Mouse (Mus musculus): ENCODE data around the gene Wdr61. TPM values are rescaled to one million over a fixed set of nuclear protein-coding genes. Genes with fewer than 3 reads are reported as not detected.

Wdr61 gene
- total RNA-seq, 2 experiments from 2014 or later = 23.5 to 28.5 TPM

DNA sequence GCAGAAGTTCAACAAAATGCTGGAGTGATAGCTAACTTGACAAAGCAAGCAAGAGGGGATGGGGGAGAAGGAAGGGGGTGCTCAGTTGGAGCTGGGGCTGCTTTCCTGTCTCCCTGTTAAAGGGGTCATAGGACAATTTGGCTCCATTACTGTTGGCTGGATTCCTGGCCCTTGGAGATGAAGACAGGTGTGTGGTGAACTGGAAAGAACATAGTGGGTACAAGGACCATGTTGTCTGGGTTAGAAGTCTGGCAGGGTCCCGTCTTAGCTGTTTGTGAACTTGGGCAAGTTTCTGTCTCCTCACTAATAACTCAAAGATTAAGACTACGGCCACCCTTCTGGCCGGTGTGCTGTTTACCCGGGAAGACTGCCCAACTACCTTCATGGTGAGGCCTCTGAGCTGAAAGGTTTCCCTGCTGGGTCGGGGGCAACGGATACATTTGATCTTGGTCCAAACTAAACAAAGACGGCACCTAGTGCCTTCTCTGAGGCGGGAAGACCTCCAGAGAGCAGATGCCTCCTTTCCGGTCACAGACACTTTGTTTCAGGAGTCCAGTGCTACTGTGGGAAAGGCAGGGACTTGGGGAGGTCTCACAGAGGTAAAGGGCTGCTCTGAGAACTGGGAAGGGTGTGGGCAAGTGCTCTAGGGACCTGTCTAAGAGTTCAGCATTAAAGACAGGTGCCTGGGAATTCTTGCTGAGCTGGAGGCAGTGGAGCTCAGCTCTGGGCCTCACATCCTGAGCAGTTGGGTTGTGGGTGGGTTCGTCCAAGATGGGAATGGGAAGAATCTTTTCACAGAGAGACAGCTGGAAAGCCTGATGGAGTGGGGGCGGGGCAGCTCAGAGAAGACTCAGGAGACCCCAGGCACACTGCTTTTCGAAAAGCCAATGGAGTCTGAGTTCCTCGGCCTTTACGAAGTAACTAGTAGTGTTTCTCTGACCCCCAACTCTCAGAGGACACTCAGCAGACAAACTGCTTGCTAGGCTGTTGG lies 46.8 kb downstream of the Wdr61 start:
- no peak for ATAC-seq (replicated peaks; ENCODE audit: low FRiP score, poor library complexity, severe bottlenecking)

DNA sequence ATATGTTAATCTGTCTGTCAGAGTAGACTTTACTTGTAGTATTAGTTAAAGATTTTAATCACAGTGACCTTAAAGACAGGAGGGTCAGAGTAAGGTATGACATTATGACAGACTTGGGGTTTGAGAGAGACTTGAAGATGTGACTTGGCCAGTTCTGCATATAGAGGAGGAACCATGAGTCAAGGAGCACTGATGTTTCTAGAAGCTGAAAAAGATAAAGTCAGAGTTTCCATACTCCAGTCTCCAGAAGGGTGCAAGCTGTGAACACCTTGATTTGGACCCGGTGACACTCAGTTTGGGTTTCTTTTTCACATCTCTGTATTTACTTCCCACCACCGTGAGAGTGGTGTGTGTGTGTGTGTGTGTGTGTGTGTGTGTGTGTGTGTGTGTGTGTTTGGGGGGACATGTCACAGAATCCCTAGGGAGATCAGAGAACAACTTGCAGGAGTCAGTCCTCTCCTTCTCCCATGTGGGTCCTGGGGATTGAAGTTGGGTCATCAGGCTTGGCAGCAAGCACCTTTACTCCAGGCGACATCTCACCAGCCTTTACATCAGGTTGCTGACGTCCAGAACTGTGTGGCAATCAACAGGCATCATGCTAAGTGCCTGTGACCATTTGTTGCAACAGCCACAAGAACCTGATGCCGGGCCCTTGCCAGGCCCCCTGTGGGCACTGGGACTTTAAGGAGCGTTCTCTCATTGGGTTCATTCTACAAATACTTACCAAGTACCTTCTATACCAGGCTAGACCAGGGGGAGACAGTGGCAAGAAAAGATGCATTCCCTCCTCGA lies 50.3 kb downstream of the Wdr61 start:
- no peak for ATAC-seq (replicated peaks; ENCODE audit: low FRiP score, poor library complexity, severe bottlenecking)

DNA sequence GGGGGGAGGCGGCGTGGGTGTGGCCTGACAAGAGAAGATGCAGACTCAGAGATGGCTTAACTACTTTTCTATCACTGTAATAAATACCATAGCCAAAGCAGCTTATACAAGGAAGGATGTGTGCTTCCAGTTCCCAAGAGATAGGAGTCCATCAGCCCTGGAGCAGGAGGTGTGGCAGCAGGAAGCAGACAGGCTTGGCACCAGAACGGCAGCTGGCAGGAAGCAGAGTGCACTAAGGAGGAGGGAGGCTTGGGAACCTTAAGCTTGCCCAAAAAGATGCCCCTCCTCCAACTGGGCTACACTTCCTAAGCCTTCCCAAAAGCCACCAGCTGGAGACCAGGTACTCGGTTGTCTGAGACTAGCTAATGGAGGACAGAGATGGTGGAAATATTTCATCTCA lies 51.5 kb downstream of the Wdr61 start:
- no peak for ATAC-seq (replicated peaks; ENCODE audit: low FRiP score, poor library complexity, severe bottlenecking)

DNA sequence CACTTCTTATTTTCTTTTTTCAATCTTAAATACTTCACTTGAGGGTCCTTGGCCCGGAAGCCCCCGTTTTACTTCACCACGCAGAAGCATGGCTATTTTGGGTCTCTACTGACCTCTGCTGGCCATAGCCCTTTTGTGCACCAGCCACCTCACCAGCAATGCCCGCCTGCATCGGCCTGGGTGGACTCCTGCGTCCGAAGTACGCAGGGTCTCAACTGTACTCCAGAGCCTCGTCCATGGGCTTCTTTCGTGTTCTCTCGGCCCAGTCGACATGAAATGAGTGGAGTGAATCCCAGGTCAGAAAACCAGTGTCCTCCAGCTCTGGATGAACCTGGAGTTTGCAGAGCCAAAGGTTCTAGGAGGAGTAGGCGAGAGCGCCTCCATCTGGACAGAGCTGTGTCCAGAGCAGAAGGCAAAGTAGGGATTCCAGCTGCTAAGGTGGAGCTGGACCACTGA lies 57.8 kb downstream of the Wdr61 start:
- peak; percentile 91 for ATAC-seq (replicated peaks; ENCODE audit: low FRiP score, poor library complexity, severe bottlenecking)

DNA sequence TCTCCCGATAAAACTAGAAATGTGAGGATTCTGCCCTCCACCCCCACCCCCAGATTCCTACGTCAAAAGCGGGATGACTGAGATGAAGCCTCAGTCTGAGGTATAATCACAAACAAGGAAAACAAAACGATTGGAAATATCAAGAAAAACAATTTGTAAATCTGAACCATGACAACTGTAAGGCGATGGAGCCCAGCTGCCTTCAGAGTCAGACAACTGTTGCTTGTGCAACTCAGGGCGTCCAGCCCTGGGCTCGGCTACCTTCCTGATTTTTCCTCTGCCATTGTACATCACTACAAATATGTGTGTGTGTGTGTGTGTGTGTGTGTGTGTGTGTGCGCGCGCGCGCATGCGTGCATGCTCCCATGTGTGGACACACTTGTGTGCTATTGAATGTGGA lies 60.4 kb downstream of the Wdr61 start:
- no peak for ATAC-seq (replicated peaks; ENCODE audit: low FRiP score, poor library complexity, severe bottlenecking)

DNA sequence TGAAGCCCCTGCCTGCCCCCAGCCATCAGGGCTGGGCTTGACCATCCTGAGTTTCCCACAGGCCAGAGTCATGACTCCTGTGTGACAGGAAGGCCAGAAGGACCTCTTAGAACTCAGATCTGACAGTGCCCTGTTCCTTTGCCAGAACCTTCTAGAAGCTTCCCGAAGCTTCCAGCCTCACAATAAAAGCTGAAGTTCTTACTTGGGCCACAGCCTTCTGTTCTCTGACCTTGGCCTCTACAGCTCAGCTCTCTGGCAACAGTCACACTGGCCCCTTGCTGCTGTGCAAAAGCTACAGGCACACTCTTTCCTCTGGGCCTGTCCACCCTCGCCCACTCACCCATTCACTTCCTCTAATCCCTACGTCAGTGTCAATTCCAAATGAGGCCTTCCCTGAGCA lies 62.4 kb downstream of the Wdr61 start:
- no peak for ATAC-seq (replicated peaks; ENCODE audit: low FRiP score, poor library complexity, severe bottlenecking)

DNA sequence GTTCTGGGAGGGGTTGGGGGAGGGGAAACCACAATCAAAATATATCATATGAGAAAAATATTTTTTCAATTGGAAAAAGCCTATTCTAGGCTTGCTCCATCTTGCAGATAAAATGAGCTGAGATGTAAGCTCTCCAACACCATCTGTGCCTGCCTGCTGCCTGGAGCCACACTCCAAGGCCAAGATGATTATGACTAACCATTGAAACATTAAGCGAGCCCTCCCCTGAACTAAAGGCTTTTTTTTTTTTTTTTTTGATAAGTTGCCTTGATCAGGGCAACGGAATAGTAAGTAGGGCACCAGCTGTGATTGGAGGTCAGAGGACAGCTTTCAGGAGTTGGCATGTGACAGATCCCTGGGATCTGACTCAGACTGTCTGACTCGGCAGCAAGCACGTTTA lies 65.9 kb downstream of the Wdr61 start:
- no peak for ATAC-seq (replicated peaks; ENCODE audit: low FRiP score, poor library complexity, severe bottlenecking)

DNA sequence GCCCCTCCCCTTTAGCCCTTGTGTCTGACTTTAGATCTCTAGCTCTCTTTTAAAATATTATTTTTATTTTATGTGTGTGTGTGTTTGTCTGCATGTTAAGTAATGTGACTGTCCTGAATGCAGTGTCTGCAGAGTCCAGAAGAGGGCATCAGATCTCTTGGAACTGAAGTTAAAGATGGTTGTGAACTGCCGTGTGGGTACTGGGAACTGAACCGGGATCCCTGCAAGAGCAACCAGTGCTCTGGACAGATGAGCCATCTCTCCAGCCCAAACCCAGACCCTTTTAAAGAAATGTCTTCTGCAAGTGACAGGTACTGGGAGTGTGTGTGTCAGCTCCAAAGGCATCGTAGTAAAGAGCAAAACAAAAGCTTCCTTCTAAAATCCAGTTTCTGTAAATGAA lies 68.2 kb downstream of the Wdr61 start:
- no peak for ATAC-seq (replicated peaks; ENCODE audit: low FRiP score, poor library complexity, severe bottlenecking)

Other genes with a start within 250 kb of the Wdr61 start
- gene Dmxl2, start 232.9 kb downstream of the Wdr61 start, total RNA-seq (2015; ENCODE audit: low replicate concordance) = 4.7 and 10.5 TPM in 2 replicates
- gene Dmxl2, start 232.9 kb downstream of the Wdr61 start, total RNA-seq (2017; ENCODE audit: low replicate concordance) = 1.7 and 4.2 TPM in 2 replicates
- not detected in 2 replicates for gene Sh2d7, start 195.5 kb downstream of the Wdr61 start, total RNA-seq (2015; ENCODE audit: low replicate concordance)
- not detected in 2 replicates for gene Sh2d7, start 195.5 kb downstream of the Wdr61 start, total RNA-seq (2017; ENCODE audit: low replicate concordance)
- 3.6 TPM in 1 of 2 replicates, not detected in the other for gene Cib2, start 174.3 kb downstream of the Wdr61 start, total RNA-seq (2015; ENCODE audit: low replicate concordance)
- gene Cib2, start 174.3 kb downstream of the Wdr61 start, total RNA-seq (2017; ENCODE audit: low replicate concordance) = 0.15 and 3.7 TPM in 2 replicates
- 26.8 and 30.3 TPM in 2 replicates for gene Idh3a, start 148.2 kb downstream of the Wdr61 start, total RNA-seq (2015; ENCODE audit: low replicate concordance)
- gene Idh3a, start 148.2 kb downstream of the Wdr61 start, total RNA-seq (2017; ENCODE audit: low replicate concordance) = 15.4 and 19.7 TPM in 2 replicates
- gene Acsbg1, start 72.6 kb downstream of the Wdr61 start, total RNA-seq (2015; ENCODE audit: low replicate concordance) = not detected in 2 replicates
- gene Acsbg1, start 72.6 kb downstream of the Wdr61 start, total RNA-seq (2017; ENCODE audit: low replicate concordance) = 1.2 TPM in 1 of 2 replicates, not detected in the other
- 52.8 and 59.1 TPM in 2 replicates for gene Dnaja4, start 35.6 kb downstream of the Wdr61 start, total RNA-seq (2015; ENCODE audit: low replicate concordance)
- gene Dnaja4, start 35.6 kb downstream of the Wdr61 start, total RNA-seq (2017; ENCODE audit: low replicate concordance) = 59.7 and 67.0 TPM in 2 replicates
- not detected in 2 replicates for gene Crabp1, start 30.2 kb upstream of the Wdr61 start, total RNA-seq (2015; ENCODE audit: low replicate concordance)
- not detected in 2 replicates for gene Crabp1, start 30.2 kb upstream of the Wdr61 start, total RNA-seq (2017; ENCODE audit: low replicate concordance)
- 22.3 and 33.1 TPM in 2 replicates for gene Ireb2, start 129.3 kb upstream of the Wdr61 start, total RNA-seq (2015; ENCODE audit: low replicate concordance)
- gene Ireb2, start 129.3 kb upstream of the Wdr61 start, total RNA-seq (2017; ENCODE audit: low replicate concordance) = 29.8 and 34.7 TPM in 2 replicates
- not detected in 2 replicates for gene Hykk, start 182.8 kb upstream of the Wdr61 start, total RNA-seq (2015; ENCODE audit: low replicate concordance)
- gene Hykk, start 182.8 kb upstream of the Wdr61 start, total RNA-seq (2017; ENCODE audit: low replicate concordance) = 0.30 TPM in 1 of 2 replicates, not detected in the other
- gene Psma4, start 216.3 kb upstream of the Wdr61 start, total RNA-seq (2015; ENCODE audit: low replicate concordance) = 93.1 and 102 TPM in 2 replicates
- 60.1 and 70.1 TPM in 2 replicates for gene Psma4, start 216.3 kb upstream of the Wdr61 start, total RNA-seq (2017; ENCODE audit: low replicate concordance)
- not detected in 2 replicates for gene AY074887, start 216.5 kb upstream of the Wdr61 start, total RNA-seq (2015; ENCODE audit: low replicate concordance)
- gene AY074887, start 216.5 kb upstream of the Wdr61 start, total RNA-seq (2017; ENCODE audit: low replicate concordance) = not detected in 2 replicates
- not detected in 2 replicates for gene Chrna5, start 246.4 kb upstream of the Wdr61 start, total RNA-seq (2015; ENCODE audit: low replicate concordance)
- not detected in 2 replicates for gene Chrna5, start 246.4 kb upstream of the Wdr61 start, total RNA-seq (2017; ENCODE audit: low replicate concordance)